Mouse (Mus musculus) liver, embryonic 15.5 days (tissue): Measurements from ENCODE around the gene Timm50. TPM values are rescaled to one million over a fixed set of nuclear protein-coding genes. Genes with fewer than 3 reads are reported as not detected.

ENCODE experiments used
- ATAC-seq: fragments of 200-750 bp; cut with Nextera tagmentation; 2 replicates; pipeline ENCODE4 v1.8.0; 2017; ENCODE audit warnings: moderate number of reproducible peaks, mild to moderate bottlenecking, moderate library complexity; ENCODE audit not compliant: insufficient read depth
- H3K27ac ChIP-seq: fragments of 300-500 bp; sonication (generic); replicated peaks from 2 replicates; pipeline ENCODE4 v1.5.1; 2015; ENCODE audit warnings: mild to moderate bottlenecking, inconsistent platforms
- H3K27me3 ChIP-seq: fragments of 300-500 bp; sonication (generic); 2 replicates; pipeline ENCODE4 v1.6.1; 2015; ENCODE audit warnings: mild to moderate bottlenecking, inconsistent platforms
- H3K36me3 ChIP-seq: fragments of 300-500 bp; sonication (generic); replicated peaks from 2 replicates; pipeline ENCODE4 v1.6.1; 2015; ENCODE audit warnings: moderate library complexity, mild to moderate bottlenecking, inconsistent platforms
- H3K4me1 ChIP-seq: fragments of 300-500 bp; sonication (generic); replicated peaks from 2 replicates; pipeline ENCODE4 v1.6.1; 2015; ENCODE audit warnings: inconsistent platforms
- H3K4me2 ChIP-seq: fragments of 300-500 bp; sonication (generic); 2 replicates; pipeline ENCODE4 v1.6.1; 2015; ENCODE audit warnings: moderate library complexity, mild to moderate bottlenecking, inconsistent platforms
- H3K4me3 ChIP-seq: fragments of 300-500 bp; sonication (generic); replicated peaks from 2 replicates; pipeline ENCODE4 v1.5.1; 2015; ENCODE audit warnings: mild to moderate bottlenecking, inconsistent platforms
- H3K9ac ChIP-seq: fragments of 300-500 bp; sonication (generic); 2 replicates; pipeline ENCODE4 v1.6.1; 2015; ENCODE audit warnings: moderate library complexity, mild to moderate bottlenecking, inconsistent platforms
- H3K9me3 ChIP-seq: fragments of 300-500 bp; sonication (generic); replicated peaks from 2 replicates; pipeline ENCODE4 v1.6.1; 2016; ENCODE audit warnings: inconsistent platforms
- WGBS: fragments of 180-500 bp; shearing (Covaris S2); methylation state at CpG from one replicate; pipeline ENCODE4 v1.1.7; 2015; ENCODE audit warnings: mixed read lengths; ENCODE audit not compliant: insufficient replicate concordance; 5-methylcytosine and 5-hydroxymethylcytosine counted together
- polyA plus RNA-seq: library from polyadenylated mRNA; unstranded; fragments of >200 nt; fragmentation: Nextera tagmentation; extraction: Ambion mirVana; gene quantifications from 2 replicates; pipeline ENCODE4 v1.2.1, GENCODE M21; 2015

The Timm50 gene
- polyA plus RNA-seq, 1 experiment from 2014 or later = 78.3 TPM

DNA sequence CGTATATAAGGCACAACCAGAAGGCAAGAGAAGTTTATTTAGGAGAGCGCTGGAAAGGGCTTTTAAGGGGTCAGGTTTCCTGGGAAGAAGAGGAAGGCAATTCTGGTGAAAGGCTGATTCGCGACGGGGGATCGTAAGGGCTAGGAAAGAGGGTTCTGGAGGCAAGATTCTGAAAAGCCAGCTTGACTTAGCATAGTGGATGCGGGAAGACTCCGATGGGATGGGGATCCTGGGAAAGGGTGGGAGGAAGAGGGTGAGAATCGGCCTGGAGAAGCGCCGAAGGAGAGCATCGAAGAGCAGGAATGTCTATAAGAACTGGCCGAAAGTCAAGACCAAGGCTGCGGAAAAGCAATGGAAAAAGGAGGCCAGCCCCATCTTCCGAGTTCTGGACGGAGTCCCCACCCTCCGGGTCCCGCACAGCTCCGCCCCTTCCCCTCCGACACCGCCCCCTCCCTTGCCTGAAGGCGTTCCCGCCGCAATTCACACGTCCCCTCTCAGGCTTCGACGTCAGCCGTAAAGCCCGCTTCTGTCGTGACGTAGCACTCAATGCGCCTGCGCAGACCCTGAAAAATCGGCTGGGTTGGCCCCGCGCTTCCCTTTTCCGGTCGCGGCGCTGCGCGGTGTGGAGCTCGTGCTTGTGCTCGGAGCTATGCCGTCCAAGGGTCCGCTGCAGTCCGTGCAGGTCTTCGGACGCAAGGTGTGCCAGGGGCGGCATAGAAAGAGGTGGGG is 38.4 kb upstream of the Timm50 start, which contains the start of gene Rps16:
Gene Rps16 (plus strand): TSS at position 498 of the 729 bp plus-strand sequence.
- H3K9ac ChIP-seq = peak within 1 kb of the TSS; percentile 91
- peak; percentile 93 for ATAC-seq
- H3K4me2 ChIP-seq = peak within 1 kb of the TSS; percentile 90
- WGBS = under 1% methylated on average over 50 of the region's 50 CpGs
- peaks cover 33% of the 10 kb centered on the region for H3K36me3 ChIP-seq
- H3K27me3 ChIP-seq = no peaks in the 10 kb centered on the region
- no peaks in the 10 kb centered on the region for H3K9me3 ChIP-seq
- peak within 1 kb of the TSS; percentile 82 for H3K4me3 ChIP-seq
- peaks cover 31% of the 10 kb centered on the region for H3K4me1 ChIP-seq
- H3K27ac ChIP-seq = peak within 1 kb of the TSS; percentile 86

DNA sequence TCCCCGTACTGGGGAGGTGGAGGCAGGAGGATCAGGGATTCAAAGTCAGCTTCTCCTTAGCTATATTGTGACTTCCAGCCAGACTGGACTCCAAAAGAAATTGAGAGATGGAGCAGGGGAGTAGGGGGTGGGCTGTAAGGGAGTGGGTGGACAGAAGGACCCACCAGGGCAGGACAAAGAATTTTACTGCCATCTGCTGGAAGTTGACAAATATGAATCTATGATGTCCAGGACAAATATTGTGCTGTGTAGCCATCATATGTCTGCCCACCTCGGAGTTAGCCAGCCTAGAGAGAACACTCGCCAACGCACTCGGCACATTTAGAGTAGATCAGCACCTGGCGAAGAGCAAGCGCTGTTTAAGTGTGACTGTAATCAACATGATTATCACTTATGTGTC is 36.7 kb upstream of the Timm50 start:
- ATAC-seq = no peak

DNA sequence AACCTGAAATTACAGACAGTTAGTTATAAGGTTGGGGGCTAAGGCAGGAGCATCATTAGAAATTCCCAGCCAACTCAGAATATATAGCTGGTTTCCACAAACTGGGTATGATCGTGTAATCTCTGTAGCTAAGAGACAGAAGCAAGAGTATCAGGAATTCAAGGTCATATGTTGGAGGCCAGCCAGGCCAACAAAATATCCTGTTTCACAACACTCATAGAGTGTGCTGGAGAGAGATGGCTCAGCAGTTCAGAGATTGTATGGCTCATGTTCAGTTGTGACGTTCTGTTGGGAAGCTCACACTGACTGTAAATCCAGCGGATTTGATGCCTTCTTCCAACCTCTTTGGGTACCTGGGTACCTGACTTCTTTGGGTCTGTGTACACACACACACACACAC is 35.9 kb upstream of the Timm50 start:
- H3K9ac ChIP-seq = no peak overlapping the region

More for the DNA sequence above, 36.7 kb upstream of the Timm50 start:
- Histone ChIP-seq H3K9me3 (no peaks in the 10 kb centered on the region), H3K36me3 (peaks cover 21% of the 10 kb centered on the region), H3K27ac (no peak overlapping the region), H3K27me3 (no peaks in the 10 kb centered on the region), H3K4me2 (no peak overlapping the region), H3K9ac (no peak overlapping the region), H3K4me1 (peaks cover 35% of the 10 kb centered on the region), H3K4me3 (no peak overlapping the region)
- 69% methylated on average over 7 of the region's 7 CpGs for WGBS

DNA sequence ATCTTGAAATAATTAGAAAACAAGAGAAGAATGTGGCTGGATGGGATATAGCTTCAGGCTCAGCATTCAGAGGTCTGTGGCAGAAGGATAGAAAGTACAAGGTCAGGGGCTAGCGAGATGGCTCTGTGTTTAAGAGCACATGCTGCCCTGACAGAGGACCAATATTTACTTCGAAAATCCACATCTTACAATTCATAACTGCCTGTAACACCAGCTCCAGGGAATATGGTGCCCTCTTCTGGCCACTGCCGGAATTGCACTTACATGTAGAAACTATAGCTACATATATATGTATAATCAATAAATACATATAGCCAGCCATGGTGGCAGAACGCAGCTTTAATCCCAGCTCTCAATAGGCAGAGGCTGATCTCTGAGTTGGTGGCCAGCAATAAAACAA is 32.8 kb upstream of the Timm50 start:
- no peak for ATAC-seq
- H3K4me2 ChIP-seq = no peak overlapping the region
- H3K27ac ChIP-seq = no peak overlapping the region
- H3K9ac ChIP-seq = no peak overlapping the region
- H3K9me3 ChIP-seq = no peaks in the 10 kb centered on the region
- no peaks in the 10 kb centered on the region for H3K27me3 ChIP-seq
- WGBS = 5% methylated on average over 4 of the region's 4 CpGs
- H3K36me3 ChIP-seq = no peaks in the 10 kb centered on the region
- H3K4me3 ChIP-seq = no peak overlapping the region
- H3K4me1 ChIP-seq = peaks cover 32% of the 10 kb centered on the region

More for the DNA sequence above, 35.9 kb upstream of the Timm50 start:
- 59% methylated on average over 3 of the region's 3 CpGs for WGBS
- Histone ChIP-seq H3K9me3 (no peaks in the 10 kb centered on the region), H3K4me3 (no peak overlapping the region), H3K27me3 (no peaks in the 10 kb centered on the region), H3K4me1 (peaks cover 35% of the 10 kb centered on the region), H3K36me3 (peaks cover 13% of the 10 kb centered on the region), H3K27ac (peak overlapping the region; percentile 55), H3K4me2 (no peak overlapping the region)
- ATAC-seq = no peak

DNA sequence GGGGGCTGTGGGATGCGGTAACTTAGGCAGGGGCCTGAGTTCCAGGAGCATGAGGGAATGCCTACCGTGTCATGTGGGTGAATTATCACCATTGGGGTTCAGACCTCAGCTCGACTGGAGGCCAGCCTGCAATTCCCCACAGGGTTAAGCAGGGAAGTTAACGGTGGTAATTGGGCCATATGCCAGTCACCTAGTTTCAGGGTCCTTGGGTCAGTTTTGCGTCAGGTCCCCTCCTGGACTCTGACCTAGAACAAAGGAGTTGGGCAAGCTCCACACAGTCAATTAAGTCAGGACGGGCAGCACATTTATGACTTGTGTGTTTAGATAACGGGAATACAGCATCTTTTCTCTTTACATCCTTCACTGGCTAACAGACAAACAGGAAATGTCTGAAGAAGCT is 29.5 kb upstream of the Timm50 start:
- Histone ChIP-seq H3K4me3 (no peak overlapping the region), H3K9ac (no peak overlapping the region), H3K36me3 (no peaks in the 10 kb centered on the region), H3K27ac (no peak overlapping the region), H3K27me3 (no peaks in the 10 kb centered on the region), H3K9me3 (no peaks in the 10 kb centered on the region), H3K4me1 (peaks cover 44% of the 10 kb centered on the region), H3K4me2 (no peak overlapping the region)
- no peak for ATAC-seq
- WGBS = 44% methylated on average over 7 of the region's 7 CpGs

DNA sequence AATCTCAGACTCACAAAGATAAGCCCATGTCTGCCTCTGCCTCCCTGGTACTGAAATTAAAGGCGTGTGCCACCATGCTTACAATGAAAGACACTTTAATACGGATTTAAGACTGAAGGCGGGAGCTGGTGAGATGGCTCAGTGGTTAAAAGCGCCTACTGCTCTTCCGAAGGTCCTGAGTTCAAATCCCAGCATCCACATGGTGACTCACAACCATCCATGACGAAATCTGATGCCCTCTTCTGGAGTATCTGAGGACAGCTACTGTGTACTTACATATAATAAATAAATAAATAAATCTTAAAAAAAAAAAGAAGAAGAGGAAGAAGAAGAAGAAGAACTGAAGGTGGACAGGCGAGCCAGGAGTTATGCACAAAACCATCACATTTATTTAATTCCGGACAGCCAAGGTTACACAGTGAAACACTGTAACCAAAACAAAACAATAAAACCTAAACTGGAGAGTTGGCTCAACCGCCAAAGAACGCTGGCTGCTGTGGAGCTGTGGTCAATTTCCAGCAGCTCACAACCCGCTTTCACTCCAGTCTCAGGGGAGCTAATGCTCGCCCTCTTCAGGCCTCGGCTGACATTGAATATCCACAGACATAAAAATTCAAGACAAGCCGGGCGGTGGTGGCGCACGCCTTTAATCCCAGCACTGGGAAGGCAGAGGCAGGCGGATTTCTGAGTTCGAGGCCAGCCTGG is 27.5 kb upstream of the Timm50 start:
- peak overlapping the region; percentile 52 for H3K9ac ChIP-seq
- WGBS = 36% methylated on average over 19 of the region's 19 CpGs
- H3K27me3 ChIP-seq = no peaks in the 10 kb centered on the region
- peak; percentile 8; the same call in 1 of the 2 replicates for ATAC-seq
- peak overlapping the region; percentile 83 for H3K4me2 ChIP-seq
- peak overlapping the region; percentile 86 for H3K4me3 ChIP-seq
- no peaks in the 10 kb centered on the region for H3K9me3 ChIP-seq
- peaks cover 17% of the 10 kb centered on the region for H3K36me3 ChIP-seq
- peak overlapping the region; percentile 92 for H3K27ac ChIP-seq
- peaks cover 51% of the 10 kb centered on the region for H3K4me1 ChIP-seq

DNA sequence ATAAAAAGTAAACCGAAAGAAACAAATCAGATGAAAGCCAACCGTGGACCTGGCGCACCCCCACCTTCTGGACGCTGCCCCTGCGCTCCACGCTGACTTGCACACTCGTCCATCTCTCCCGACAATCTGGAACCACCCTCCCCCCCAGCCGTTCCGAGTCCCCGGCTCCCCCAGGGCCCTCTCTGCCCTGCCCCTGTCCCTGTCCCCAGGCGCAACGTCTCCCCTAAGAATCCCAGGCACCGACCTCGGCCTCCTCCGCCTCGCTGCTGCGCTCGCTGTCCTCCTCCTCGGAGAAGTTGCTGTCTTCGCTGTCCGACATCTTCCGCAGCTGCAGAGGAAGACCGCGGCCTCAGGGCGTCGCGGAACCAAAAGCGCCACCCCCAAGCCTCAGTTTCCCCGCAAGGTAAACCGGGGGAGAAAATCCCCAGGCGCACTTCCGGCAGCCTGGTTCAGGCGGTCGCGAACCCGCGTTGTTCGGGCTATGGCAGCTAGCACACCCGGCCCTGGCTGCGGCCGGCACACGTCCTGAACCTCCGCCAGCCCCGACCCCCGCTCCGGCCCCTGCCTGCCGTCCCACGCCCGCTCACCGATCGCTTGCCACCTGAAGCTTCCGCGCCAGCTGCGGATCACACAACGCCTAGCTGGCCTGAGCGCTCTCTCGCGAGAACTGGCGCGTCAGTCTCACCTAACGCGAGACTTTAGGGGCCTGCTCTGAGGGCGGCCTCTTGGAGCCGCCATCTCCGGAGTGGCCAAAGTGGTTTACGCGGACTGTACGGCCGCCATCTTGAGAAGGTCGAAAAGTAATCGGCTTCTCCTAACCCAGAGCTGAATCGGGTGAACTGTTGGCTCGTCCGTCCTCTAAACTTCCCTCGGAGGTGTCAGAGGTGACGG is 26.5 kb upstream of the Timm50 start, which contains the start of gene Supt5:
Gene Supt5 (minus strand): TSS at position 639 of the 891 bp plus-strand sequence.
- Histone ChIP-seq H3K27ac (peak within 1 kb of the TSS; percentile 92), H3K36me3 (peaks cover 22% of the 10 kb centered on the region), H3K4me2 (peak within 1 kb of the TSS; percentile 83), H3K27me3 (no peaks in the 10 kb centered on the region), H3K9ac (peak within 1 kb of the TSS; percentile 92), H3K4me3 (peak within 1 kb of the TSS; percentile 86), H3K9me3 (no peaks in the 10 kb centered on the region), H3K4me1 (peaks cover 50% of the 10 kb centered on the region)
- ATAC-seq = peak; percentile 95
- under 1% methylated on average over 77 of the region's 77 CpGs for WGBS

DNA sequence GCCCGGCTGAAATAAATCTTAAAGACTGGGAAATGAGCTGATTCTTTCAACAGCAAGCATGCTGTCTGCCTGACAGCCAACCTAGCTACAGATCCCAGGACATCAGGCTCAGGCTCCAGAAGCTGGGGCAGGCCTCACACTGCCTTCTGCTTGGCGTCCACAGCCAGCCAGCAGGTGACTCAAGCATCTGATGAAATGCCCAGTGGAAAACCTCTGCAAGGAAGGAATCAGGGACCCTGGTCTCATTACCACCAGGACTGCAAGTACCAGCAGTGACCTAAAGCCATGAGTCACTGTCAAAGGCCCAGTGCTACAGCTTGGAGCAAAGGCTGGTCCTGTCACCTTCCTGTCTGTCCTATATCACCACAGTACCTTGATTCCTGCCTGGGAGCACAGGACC is 23.6 kb upstream of the Timm50 start:
- no peak overlapping the region for H3K4me3 ChIP-seq

DNA sequence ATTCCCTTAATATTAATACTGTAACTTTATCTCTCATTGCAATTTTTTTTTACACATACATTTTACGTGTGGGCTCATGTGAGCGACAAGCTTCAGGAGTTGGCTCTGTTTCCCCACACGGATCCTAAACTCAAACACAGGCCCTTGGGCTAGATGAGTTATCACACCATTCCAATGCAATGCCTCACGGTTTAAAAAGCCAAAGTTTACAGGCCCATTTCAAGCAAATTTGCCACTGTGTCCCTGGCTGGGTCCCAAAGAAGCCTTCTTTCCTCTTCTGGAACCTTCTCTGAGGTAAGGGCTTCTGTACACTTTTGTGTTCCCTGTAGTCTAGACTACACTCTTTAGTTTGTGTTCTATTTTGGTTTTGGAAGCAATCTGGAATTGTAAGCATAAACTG is 22.7 kb upstream of the Timm50 start:
- H3K4me2 ChIP-seq = no peak overlapping the region
- no peak overlapping the region for H3K4me3 ChIP-seq
- H3K36me3 ChIP-seq = peaks cover 57% of the 10 kb centered on the region
- no peak overlapping the region for H3K9ac ChIP-seq
- no peaks in the 10 kb centered on the region for H3K27me3 ChIP-seq
- ATAC-seq = no peak
- H3K9me3 ChIP-seq = no peaks in the 10 kb centered on the region
- WGBS = 73% methylated on average over 4 of the region's 4 CpGs
- no peak overlapping the region for H3K27ac ChIP-seq
- peaks cover 32% of the 10 kb centered on the region for H3K4me1 ChIP-seq

More for the DNA sequence above, 23.6 kb upstream of the Timm50 start:
- ATAC-seq = no peak
- Histone ChIP-seq H3K9me3 (no peaks in the 10 kb centered on the region), H3K27me3 (no peaks in the 10 kb centered on the region), H3K4me2 (no peak overlapping the region), H3K27ac (no peak overlapping the region), H3K4me1 (peaks cover 40% of the 10 kb centered on the region), H3K9ac (no peak overlapping the region), H3K36me3 (peaks cover 48% of the 10 kb centered on the region)
- 94% methylated on average over 2 of the region's 2 CpGs for WGBS

DNA sequence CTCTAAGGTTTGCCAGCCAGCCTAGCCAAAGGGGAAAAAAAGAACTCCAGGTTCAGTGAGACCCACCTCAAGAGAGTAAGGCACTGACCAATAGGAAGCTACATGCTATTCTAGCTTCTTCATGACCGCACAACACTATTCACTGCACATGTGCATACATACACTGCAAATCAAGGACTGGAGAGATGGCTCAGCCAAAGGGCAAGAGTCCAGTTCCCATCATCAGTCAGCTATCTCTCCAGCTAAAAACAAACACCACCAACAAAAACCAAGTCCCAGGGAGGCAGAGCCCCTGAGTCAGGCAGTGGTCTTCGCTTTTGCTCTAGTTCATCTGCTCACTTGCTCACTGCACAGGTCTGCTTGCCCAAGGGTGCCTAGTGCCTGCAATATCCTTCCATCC is 16.4 kb upstream of the Timm50 start:
- no peak overlapping the region for H3K4me2 ChIP-seq
- no peak overlapping the region for H3K27ac ChIP-seq
- WGBS = 81% methylated on average over 2 of the region's 2 CpGs
- H3K9me3 ChIP-seq = no peaks in the 10 kb centered on the region
- H3K36me3 ChIP-seq = peaks cover 97% of the 10 kb centered on the region
- H3K4me1 ChIP-seq = peaks cover 3% of the 10 kb centered on the region; the same call in 1 of the 2 replicates
- H3K9ac ChIP-seq = no peak overlapping the region
- H3K4me3 ChIP-seq = no peak overlapping the region
- no peaks in the 10 kb centered on the region for H3K27me3 ChIP-seq
- no peak for ATAC-seq
